Mouse (Mus musculus) c-Kit-positive CD71-positive TER-119-negative erythroid progenitor cells, embryonic 14.5 days (primary cell): ENCODE results near the gene Zfp781.
"Not testable (repeated sequence)": the region's sequence is repeated elsewhere in the genome, so short reads cannot be mapped to it uniquely, and the experiment has no call there.

Experiments
- DNase-seq: peaks from one replicate; pipeline ENCODE4 v3.0.0-alpha.2; 2013; ENCODE audit warnings: low read depth

Gene Zfp781

DNA sequence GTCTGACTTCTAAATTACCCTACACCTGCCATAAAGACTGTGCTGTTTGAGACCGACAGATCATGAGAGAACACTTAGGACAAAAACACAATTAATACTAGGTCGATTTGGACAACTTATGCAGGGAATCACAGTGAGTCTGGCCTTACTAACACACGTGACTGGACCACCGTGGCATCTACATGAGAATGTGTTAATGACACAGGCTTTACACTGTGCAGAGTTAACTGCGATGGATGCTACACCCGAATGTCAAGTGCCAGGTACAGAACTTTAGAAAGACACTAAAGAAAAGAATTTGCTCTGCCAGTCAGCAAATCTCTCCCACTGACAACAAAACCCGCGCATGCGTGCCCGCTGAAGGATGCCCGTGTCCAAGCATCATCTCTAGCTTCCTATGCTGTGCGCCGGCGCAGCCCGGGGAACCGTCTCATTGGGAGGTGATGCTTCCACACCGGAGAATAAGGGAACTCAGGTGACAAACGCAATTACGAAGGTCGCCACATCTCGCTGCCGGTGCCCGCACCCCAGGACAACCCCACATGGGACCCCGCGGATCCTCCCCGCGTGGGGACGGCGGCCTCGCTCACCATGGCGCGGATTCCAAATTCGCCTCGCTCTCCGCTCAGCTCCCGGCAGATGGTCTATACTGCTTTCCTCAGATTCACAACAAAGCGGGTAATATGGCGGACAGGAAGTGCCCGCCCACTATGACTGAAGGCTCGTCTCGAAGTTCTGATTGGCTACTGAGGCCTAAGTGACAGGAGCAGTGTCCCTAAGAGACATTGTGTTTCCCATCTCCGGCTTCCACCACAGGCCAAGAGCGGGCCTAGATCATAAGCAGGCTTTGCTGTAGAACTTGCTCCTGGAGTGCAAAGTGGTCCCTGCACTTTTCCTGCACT is at the start of gene Zfp781:
Zfp781 (minus strand) TSS at position 639 of the 902 bp plus-strand sequence.
- not testable (repeated sequence) for DNase-seq

- not testable (repeated sequence) for DNase-seq
Measured at GRCm38 (mm10) chr10:81978365-81979003, 48.2 kb upstream of the Zfp781 start.

DNA sequence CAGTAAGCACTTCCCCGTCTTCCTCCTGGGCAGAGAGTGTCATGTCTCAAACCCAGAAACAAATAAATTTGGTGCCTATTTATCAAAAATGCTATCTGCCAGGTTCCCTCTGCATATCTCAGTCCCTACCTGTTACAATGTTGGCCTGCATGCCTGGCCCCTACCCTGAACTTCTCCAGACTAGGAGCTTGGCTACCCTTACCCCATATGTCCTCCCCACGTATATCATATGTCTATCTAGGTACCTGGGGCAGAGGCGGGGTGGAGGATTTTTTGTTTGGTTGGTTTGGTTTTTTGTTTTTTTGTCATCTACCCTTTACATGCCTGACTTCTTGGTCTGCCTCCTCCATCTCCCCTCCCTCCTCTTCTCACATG is 451 bp upstream of the Zfp781 start:
- not testable (repeated sequence) for DNase-seq

DNA sequence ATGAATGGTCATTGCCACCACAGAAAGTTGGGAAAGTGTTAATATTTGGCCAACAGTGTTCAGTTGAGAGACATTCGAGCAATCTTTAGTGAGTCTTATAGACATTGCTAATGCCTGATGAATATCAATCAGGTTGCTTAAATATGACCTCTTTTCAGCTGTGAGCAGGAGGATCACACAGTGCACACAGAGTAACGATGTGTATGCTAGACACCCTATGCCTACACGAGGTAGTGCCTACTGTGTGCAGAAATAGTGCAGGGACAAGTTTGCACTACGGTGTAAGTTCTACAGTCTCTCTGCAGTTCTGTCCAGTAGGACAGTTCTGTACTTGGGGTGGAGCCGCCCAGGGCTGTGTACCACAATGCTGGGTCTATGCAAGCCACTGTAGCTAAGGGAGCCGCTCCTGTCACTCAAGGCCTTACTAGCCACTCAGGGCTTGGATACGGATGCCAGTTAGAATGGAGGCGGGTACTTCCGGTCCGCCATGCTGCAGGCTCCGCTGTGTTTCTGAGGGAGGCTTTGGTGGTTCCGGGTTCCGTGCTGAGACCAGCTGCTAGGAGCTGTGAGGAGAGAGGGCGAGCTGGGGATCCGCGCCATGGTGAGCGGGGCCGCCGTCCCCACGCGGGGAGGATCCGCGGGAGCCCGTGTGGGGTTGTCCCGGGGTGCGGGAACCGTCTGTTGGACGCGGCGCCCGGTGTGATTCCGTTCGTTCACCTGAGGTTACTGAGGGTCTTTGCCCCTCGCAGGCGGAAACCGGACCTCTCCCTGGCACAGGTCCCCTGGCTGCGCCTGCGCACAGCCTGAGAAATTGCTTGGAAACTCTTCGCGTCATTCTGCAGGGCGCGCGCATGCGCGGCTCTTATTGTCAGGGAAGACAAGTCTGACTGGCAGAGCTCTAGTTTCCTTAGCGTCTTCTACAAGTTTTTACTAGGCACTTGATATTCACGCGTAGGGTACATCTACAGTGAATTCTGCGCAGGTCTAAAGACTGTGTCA is 66.6 kb downstream of the Zfp781 start, which contains the start of gene Gm32687:
Gm32687 (plus strand) TSS at position 526 of the 999 bp plus-strand sequence.
- DNase-seq = not testable (repeated sequence)
